Mouse (Mus musculus) T-helper 2 cell (primary cell): ENCODE results near the gene C1ql3.

Source experiments
- in situ Hi-C: fragments of 300-600 bp; cut with MboI, MseI; formaldehyde crosslinking; loops from one replicate; pipeline ENCODE4 v1.15.1; 2025; ENCODE audit warnings: high pct_unique_total_duplicates

Gene C1ql3

DNA sequence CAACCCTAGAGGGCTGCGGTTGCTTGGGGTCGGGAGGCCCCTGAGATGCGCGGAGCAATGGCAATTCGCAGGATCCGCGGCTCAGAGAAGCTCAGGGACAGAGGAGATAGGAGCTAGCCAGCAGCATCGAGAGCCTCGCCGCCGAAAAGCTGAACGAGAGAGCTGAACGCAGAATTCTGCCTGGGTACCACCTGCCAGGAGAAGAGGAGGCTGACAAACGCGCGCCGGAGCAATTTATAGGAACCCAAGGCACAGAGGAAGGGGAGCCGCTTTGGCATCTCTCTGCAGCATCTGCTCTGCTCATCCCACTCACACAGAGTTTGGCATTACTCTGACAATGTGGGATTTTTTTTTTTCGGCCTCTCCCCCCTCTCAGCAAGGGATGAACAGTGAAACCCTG is at the start of gene C1ql3:
TSS of gene C1ql3 (minus strand) at position 335 of the 400 bp plus-strand sequence.
- in situ Hi-C loops, result no loop called here

DNA sequence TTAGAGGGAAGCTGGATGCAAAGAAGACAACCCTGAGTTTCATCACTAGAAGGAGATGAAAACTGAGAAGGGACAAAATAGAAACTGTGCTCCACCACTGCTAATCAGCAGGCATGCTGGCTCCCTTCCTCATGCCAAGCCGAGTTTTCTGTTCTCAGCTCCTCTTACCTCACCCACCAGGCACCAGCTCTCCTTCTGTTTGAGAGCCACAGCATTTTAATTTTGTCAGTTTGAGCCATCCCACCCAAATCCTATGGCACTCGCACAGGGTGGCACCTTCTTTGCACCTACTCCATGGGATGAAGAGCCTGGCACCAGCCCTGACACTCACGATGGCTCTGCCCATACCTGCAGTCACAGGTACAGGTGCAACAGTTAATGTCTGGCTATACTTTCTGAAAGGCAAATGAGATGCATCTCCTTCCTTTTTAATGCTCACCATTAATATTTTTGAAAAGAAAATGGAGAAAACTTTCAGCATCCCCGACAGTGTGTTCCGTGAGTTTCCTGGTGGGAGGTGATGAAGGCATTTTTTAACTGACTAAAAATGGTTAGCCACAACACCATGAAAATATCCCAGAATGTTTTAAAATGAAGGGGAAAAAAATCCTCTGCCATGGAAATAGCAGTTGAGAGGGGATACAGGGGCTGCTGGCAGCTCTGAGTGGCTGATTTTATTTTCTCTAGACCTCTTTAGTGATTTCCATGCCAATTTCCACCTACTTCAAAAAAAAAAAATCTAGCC is 49.0 kb upstream of the C1ql3 start:
- in situ Hi-C loops, result no loop called here

DNA sequence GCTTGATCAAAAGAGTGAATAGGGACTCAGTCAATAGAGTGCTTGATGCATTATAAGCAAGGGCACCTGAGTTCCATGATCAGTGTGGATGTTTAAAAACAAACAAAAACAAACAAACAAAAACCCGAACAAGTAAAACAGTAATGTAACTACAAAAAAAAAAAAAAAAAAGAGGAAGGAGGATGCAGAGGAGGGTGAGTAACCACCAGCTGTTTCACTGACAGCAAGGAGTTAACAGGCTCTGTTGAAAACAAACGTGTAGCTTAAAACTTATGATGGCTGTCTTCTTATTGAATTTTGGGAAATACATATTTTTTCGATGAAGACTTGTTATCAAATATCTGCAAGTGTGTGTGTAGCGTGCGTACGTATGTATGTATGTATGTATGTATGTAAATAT is 37.0 kb upstream of the C1ql3 start:
- in situ Hi-C loops, result loop anchor here (10.0 kb wide), 1 partner anchor 574 kb away; no protein-coding TSS in a partner anchor

DNA sequence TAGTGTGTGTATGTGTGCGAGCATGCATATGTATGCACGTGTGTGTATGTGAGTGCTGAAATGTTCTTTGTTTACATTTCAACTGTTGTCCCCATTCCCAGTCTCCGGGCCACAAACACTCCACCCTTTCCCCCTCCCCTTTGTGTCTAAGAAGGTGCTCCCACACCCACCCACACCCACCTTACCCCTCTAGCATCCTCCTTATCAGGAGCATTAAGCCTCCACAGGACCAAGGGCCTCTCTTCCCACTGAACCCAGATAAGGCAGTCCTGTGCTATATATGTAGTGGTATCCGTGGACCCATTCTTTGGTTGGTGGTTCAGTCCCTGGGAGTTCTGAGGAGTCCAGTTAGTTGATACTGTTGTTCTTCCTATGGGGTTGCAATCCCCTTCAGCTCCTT is 32.9 kb upstream of the C1ql3 start:
- in situ Hi-C loops, result loop anchor here (10.0 kb wide), 1 partner anchor 570 kb away; no protein-coding TSS in a partner anchor

DNA sequence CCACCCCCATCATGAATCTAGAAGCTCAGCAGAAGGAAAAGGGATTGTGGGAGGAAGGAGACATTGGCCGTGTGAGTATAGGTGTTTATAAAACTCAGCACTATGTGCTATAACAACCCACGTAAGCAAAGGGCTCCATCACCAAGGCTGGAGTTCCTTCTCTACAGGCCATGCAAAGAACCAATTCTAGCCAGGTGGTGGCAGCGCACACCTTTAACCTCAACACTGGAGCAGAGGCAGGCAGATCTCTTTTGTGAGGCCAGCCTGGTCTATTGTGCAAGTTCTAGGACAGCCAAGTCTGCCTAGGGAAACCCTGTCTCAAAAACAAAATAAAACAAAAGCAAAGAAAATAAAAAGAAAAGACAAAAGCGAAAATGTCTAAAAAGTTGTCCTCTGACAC is 28.2 kb upstream of the C1ql3 start:
- in situ Hi-C loops, result loop anchor here (10.0 kb wide), 2 partner anchors 565 to 1165 kb away; no protein-coding TSS in a partner anchor

DNA sequence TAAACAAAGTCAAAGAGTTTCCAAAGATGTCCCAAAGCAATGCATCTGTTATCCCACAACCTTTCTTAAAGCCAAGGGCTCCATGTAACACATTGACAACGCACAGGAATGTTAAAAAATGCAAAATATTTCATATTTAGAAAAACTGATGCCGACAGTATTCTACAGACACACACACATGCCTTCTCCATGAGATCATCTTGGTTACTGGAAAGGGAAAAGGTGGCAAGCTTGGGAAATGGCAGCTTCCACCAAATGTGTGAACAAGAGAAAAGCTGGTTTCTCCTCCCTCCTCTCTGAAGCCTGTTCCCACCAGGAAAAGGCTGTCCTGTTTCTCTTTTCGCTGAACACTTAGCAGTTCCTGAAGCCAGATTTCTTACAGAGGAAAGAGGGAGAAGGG is 27.2 kb upstream of the C1ql3 start:
- in situ Hi-C loops, result loop anchor here (10.0 kb wide), 1 partner anchor 1164 kb away; no protein-coding TSS in a partner anchor

DNA sequence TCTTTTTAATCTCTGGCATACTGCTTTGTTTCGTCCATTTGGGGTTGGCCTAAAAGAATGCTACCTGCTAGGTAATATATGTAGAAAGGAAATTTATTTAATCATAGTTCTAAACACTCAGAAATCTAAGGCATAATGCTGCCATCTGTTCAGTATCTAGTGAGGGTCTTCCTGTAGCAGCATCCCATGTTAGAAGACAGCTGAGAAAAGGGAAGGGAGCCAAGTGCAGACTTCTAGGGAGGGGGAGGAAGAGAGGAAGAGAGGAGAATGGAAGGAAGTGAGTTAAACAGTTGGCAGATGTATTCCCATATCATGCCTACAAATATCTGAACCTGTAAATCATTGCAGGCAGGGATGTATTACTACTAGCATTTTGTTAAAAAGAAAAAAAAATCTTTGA is 7.3 kb upstream of the C1ql3 start:
- in situ Hi-C loops, result no loop called here

DNA sequence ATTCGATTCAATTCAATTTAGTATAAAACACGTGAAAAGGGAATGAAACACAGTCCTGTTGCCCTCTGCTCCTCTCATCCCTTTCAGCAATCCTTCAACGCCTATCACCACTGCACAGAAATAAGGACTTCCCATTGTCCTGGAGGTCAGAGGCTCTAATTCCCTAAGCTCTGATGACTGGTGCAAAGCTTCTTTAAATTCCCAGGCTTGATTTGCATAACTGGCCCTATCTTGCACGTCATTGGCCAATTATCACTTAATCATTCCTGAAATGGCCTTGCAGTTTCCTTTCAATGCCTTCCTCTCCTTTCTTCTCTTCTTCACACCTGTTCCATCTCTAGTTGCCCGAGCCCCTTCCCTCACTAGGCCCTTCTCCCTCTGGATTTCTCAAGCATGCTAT is 6.8 kb upstream of the C1ql3 start:
- in situ Hi-C loops, result no loop called here

DNA sequence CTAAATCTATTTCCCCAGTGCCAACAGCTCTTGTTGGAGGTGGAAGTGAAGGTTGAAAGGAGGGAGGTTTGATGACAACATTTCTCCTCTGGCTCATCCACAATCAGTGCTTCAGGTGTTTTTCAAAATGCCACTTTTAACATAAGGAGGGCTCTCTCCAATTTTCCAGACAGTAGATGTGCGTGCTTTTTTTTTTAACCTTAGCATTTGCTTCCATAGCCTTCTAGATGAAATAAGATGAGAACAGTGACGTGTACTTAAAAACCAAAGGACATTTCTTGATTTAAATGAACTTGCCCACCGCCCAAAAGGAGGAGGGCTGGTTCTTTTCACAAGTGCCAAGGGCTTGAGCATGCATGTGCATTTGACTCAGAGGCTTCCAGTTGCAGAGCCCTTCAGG is 367 bp upstream of the C1ql3 start:
- in situ Hi-C loops, result no loop called here

DNA sequence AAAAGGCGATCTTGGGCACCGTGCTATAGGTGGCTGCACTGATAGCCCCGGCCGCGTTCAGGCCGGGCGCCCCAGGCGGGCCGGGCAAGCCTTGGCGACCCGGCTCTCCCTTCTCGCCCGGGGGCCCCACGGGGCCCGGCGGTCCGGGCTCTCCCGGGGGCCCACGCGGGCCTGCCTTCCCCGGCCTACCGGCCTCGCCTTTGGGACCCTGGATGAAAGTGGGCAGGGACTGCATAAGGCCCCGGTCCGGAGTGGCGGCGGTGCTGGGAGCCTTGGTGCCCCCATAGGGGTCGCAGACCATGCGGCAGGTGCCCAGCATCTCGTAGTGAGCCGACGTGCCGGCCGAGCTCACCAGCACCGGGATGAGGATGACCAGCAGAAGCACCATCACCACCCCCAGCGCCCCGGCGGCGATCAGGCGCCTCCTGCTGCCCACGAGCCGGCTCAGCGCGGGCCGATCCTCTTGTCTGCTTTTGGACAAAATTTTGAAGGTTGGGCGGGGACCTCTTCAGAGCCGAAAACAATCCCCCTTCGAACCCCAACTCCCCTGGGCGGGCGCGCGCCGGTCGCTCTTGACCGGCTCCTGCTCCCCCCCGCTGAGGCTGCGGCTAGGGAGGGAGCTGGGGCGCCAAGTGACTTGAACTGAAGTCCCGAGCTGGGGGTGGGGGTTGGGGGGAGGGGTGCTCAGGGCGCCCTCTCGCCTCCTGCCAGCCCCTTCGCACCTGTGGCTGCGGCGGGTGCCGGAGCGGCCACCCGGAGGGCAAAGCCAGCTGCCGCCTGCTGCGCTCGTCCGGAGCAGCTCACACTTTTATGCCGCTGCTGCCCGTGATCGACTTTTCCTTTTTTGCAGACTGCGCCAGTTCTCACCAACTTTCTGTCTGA is 905 bp downstream of the C1ql3 start:
- in situ Hi-C loops, result no loop called here

DNA sequence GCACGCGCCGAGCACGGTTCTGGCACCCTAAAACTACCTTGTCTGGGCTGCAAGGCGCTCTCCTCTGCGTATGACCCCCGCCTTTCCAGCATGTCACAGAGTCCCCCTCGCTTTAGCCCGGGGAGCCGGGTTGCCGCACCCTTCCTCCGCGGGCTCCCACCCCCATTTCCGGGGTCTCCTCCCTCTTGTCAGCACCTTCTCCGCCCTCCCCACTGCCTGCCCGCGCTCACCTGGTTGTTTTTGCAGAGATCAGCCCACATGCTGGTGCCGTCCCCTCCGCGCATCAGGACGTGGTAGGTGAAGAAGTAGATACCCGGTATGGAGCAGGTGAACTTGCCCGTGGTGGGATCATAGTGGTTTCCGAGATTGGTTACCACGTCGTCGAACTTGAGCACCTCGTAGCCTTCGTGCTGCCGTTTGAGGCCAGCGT is 1.6 kb downstream of the C1ql3 start:
- in situ Hi-C loops, result no loop called here

DNA sequence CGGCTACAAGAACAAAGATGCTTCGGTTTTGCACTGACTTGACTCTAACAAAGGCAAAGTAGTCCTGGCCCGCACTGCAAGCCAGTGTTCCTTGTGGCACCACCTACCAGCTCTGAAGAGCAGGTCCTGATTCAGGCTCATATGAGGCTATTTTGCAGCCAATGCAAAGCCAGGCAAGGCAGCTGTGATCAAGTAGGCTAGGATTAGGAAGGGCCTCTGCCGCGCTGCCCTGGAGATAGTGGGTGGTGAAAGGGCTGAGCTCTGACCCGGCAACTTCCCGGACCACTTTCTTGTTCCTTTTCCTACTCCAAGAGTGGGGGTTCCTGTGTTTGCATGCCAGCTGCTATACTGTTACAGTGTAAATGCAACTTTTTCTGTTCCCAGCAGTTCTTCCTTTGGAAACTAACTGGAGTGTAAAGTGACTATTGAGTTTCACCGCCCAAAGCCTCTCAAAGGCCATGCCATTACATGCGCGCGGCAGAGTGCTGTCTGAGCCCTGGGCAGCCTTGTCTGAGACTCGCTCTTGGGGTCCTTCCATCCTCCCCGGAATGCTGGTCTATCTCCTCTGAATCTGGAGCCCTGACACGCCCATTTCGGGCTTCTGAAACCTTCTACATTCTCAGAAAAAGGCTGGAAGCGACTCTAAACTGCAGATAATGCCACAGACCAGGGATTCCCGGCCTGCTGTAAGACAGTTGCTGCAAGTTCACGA is 2.2 kb downstream of the C1ql3 start:
- in situ Hi-C loops, result no loop called here

DNA sequence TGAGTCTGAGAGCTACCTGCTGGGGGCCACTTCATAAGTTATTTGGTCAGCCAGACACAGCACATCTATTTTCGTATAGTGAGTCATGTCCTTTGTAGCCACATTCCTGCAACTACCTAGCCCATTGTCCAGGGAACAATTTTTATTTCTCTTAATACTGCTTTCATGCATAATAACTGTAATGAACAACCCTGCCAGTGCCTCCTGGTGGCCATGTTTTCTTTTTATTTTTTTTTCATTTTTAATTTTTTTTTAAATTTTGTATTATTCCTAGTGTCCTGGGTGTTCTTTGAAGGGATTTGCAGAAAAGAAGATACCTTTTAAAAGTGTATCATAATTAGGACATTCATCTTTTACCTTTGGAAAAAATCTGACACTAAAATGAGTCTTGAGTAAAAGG is 3.2 kb downstream of the C1ql3 start:
- in situ Hi-C loops, result no loop called here

DNA sequence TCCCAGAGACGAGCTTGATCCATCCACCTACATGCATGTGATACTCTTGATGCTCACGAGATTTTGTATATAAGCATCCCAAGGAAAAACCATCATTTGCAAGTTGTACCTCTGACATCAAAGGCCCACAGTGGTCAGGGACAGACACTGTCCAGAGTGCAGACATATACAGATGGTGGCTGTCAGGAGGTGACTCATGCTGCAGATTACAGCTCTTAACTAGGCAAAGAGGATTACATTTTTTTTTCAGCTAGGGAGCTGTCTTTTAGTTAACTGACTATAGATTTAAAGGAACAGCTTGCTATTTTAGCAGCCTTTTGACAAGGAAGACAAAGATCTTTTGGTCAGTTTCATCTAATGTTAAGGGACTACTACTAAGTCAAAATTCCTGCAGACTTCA is 11.6 kb downstream of the C1ql3 start:
- in situ Hi-C loops, result no loop called here

DNA sequence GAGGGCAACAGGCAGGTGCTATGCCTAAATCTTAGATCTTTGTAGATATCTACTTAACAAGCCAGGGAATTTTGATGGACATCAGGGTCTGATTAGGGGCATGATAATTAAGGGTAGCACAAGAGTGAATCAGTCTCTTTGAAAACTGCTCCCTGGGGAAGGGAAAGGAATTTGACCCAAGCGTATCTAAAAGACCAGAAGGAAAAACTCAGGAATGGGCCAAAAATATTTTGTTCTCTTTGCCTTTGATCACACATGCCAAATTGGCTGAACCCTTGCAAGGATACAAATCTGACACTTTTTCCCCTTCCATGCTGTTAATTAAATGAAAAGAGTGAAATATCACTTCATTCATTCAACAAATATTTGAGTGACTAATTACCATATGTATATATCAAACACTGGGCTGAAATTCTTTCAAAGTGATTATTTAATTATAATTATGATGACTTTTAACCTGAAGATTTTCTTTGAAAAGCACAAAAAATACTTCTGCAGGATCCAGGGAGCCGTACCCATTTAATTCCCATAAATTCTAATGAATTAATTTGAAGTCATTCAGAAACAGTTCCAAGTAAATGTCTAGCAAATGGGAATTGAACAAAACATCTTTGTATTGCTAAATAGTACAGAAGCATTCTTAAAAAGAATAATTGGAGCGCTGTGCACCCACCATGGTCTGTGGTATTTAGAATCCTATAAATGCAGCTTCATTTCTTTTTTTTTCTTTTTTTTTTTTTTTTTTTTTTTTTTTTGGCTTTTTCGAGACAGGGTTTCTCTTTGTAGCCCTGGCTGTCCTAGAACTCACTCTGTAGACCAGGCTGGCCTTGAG is 26.5 kb downstream of the C1ql3 start:
- in situ Hi-C loops, result no loop called here

DNA sequence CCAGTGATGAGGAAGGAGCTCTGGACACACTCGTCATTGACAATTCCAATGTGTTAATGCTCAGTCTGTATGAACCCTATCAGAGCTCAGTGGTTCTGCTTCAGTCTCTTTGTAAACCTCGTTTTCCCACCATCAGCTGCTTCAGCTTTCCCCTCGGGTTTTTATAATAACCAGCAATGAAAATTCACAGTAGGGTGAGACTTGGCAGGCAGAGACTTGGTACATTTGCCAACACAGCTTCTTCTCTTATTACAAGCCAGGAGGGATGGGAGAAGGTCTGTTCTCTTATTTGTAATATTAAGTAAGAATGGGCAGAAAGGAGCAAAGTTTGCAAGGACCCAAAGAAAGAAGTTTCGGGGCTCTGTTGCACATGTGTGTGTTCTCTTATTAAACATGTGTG is 32.8 kb downstream of the C1ql3 start:
- in situ Hi-C loops, result no loop called here

DNA sequence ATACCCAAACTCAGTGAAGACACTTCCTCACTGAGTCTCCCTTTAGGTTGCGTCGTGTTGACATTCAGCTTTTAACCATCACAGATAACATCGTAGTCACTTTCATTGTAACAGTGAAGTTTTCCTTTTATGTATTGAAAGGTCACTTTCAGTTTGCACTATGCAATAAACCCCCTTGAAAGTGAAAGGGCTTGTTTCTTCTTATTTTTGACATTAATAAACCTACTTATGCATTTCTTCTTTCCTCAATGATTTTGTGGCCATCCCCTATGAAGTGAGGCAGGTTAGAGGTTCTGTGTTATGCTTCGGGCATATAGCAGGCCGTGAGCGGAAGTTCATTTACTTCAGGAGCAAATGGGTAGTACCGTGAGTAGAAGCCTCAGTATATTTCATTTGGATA is 34.2 kb downstream of the C1ql3 start:
- in situ Hi-C loops, result no loop called here

DNA sequence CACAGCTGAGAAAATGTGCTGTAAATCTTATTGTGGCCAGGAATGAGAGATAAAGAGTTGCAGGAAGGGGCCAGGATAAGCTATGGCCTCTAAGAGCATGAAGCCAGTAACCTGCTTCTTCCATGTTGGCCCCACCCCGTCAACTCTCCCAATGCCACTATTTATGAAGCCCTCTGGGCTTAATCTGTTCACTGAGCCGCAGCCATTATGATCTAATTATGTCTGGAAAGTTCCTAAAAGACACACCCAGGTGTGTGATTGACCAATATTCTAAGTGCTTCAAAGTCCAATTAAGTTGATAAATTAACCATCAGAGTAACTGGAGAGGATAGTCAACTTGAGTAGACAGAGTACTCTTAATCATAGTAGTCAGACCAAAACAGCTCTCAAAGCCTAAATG is 37.9 kb downstream of the C1ql3 start:
- in situ Hi-C loops, result no loop called here

DNA sequence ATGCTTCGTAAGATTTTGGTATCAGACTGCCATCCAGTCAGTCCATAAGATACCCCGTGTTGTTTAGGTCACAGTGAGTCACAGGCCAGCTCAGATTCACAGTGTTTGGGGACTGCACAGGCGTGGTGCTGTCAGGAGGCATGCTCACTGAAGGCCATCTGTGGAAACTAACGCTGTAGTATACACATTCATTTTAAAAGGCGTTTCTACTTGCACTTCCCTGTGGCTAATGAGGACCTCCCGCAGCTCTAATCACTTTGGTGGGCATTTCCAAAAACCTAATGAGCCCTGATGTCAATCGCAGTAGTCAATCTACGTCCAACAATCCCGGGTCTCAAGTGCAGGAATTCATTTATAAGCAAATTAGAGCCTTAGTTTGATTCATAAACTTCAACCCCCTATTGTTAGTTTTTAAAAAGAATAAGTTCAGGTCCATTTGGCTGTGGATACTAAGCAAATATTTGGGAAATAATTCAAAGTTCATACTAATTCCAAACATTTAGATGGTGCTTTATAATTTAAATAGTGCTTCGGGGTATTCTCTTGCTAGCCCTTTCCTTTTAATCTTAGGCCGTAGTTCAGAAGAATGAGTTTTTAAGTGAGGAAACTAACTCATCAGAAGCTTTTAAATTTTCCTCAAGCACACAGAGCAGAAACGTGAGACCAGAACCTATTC is 41.4 kb downstream of the C1ql3 start:
- in situ Hi-C loops, result no loop called here

DNA sequence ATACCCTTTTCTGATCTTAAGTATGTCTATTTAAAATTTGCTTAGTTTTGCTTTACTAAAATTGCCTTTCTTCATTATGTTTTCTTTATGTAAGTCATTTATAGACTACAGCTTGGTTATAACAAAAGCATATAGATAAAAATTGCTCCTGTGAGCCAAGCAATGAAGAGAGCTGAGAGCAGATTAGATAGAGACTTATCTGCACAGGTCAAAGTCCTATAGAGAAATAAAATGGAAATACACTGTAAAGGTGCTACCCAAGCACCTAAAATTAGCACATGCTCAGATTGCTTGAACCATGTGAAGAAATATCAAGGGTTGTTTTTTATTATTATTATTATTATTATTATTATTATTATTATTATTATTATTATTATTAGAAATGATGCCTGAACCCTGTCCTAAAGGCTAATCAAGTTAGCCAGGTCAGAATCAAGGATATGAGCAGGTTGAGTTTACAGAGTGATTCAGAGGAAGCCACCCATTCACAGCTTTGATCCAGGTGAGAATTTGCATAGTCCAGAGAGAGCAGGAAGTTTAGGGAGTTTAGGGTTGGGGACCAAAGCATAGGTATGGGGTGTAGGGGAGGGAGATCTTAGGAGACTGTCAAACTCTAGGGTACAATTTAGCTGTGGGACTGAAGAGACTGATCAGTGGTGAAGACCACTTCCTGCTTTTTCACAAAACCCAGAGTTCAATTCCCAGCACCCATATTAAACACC is 54.7 kb downstream of the C1ql3 start:
- in situ Hi-C loops, result no loop called here
